Mouse (Mus musculus): Measurements from ENCODE around the gene Rps6kb1.

The Rps6kb1 gene

GRCm38 (mm10) chr11:86544639-86545299 lies at the start of gene Rps6kb1, which contains the start of gene Tubd1:
TSS of gene Rps6kb1 (minus strand) at chr11:86544805.
TSS of gene Tubd1 (plus strand) at chr11:86544991.
- in situ Hi-C loops (cut with MboI, MseI) = no loop called here

GRCm38 (mm10) chr11:86593443-86593842 lies 48.8 kb upstream of the Rps6kb1 start:
- in situ Hi-C loops (cut with MboI, MseI) = no loop called here

- in situ Hi-C loops (cut with MboI, MseI) = no loop called here
These were observed 48.4 kb upstream of the Rps6kb1 start for GRCm38 (mm10) chr11:86592993-86593392.

GRCm38 (mm10) chr11:86591931-86592616 lies 47.5 kb upstream of the Rps6kb1 start:
- in situ Hi-C loops (cut with MboI, MseI) = no loop called here

- in situ Hi-C loops (cut with MboI, MseI) = no loop called here
These were observed 46.8 kb upstream of the Rps6kb1 start for GRCm38 (mm10) chr11:86591301-86591845.

- in situ Hi-C loops (cut with MboI, MseI) = no loop called here
These were observed 46.0 kb upstream of the Rps6kb1 start for GRCm38 (mm10) chr11:86590579-86590978.

GRCm38 (mm10) chr11:86590066-86590465 lies 45.5 kb upstream of the Rps6kb1 start:
- in situ Hi-C loops (cut with MboI, MseI) = no loop called here

GRCm38 (mm10) chr11:86588583-86589298 lies 44.1 kb upstream of the Rps6kb1 start:
- in situ Hi-C loops (cut with MboI, MseI) = no loop called here

- in situ Hi-C loops (cut with MboI, MseI) = no loop called here
These were observed 43.2 kb upstream of the Rps6kb1 start for GRCm38 (mm10) chr11:86587830-86588229.

GRCm38 (mm10) chr11:86586868-86587792 lies 42.5 kb upstream of the Rps6kb1 start:
- in situ Hi-C loops (cut with MboI, MseI) = no loop called here

- in situ Hi-C loops (cut with MboI, MseI) = no loop called here
These were observed 41.7 kb upstream of the Rps6kb1 start for GRCm38 (mm10) chr11:86586177-86586867.

GRCm38 (mm10) chr11:86585598-86585984 lies 41.0 kb upstream of the Rps6kb1 start:
- in situ Hi-C loops (cut with MboI, MseI) = no loop called here

- in situ Hi-C loops (cut with MboI, MseI) = no loop called here
These were observed 40.4 kb upstream of the Rps6kb1 start for GRCm38 (mm10) chr11:86584898-86585597.

GRCm38 (mm10) chr11:86583990-86584897 lies 39.6 kb upstream of the Rps6kb1 start:
- in situ Hi-C loops (cut with MboI, MseI) = no loop called here

- in situ Hi-C loops (cut with MboI, MseI) = no loop called here
These were observed 38.8 kb upstream of the Rps6kb1 start for GRCm38 (mm10) chr11:86583313-86583825.

GRCm38 (mm10) chr11:86582543-86583260 lies 38.1 kb upstream of the Rps6kb1 start:
- in situ Hi-C loops (cut with MboI, MseI) = no loop called here

- in situ Hi-C loops (cut with MboI, MseI) = no loop called here
These were observed 37.4 kb upstream of the Rps6kb1 start for GRCm38 (mm10) chr11:86581943-86582542.
